Mouse (Mus musculus): ENCODE measurements at regions not wholly inside any gene's neighbourhood (a gene's known extent, or its start where the extent isn't known, plus 50 kb on each side); places are given as distances from the start of the nearest gene placed in this dataset.
"Not testable (repeated sequence)": the region's sequence is repeated elsewhere in the genome, so short reads cannot be mapped to it uniquely, and the experiment has no call there.

DNA sequence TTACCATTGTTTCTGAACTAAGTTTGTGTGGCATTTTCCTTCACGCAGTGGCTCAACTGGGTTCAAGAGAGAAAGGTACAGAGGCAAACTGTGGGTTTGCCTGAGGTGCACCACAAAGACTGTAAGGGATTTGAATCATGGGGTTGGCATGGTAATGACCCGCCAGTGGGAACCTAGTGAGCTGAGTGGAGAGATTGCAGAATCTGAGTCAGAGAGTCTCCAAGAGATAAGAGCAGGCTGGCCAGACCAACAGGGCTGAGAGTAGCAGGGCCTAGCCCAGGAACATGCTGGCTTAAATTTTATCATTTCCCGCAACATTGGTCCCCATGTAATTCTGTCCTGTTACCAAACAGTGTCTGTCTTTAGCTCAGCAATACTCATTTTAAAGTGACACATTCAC, 129.5 kb upstream of the Gm9972 start:
- Histone ChIP-seq H3K4me3 (ENCODE audit: low read length) (no peak overlapping the region), H3K9ac (replicated peaks; ENCODE audit: low read length) (no peak overlapping the region), H3K4me2 (ENCODE audit: low read depth, low read length) (no peak overlapping the region), H3K9me3 (ENCODE audit: low read length) (no peaks in the 10 kb centered on the region), H3K27ac (no peak overlapping the region), H3K4me1 (ENCODE audit: insufficient read depth, low read length) (no peaks in the 10 kb centered on the region), H3K27me3 (ENCODE audit: insufficient read depth, low read length) (no peaks in the 10 kb centered on the region), H3K36me3 (ENCODE audit: insufficient read depth, low read length) (no peaks in the 10 kb centered on the region)
- 90% methylated on average over 3 of the region's 3 CpGs for WGBS
- DNase-seq (ENCODE audit: low spot score) = no peak
- ATAC-seq = no peak
- TF ChIP-seq CTCF (IDR thresholded peaks at IDR 0.05; ENCODE audit: low read depth) = no peak

DNA sequence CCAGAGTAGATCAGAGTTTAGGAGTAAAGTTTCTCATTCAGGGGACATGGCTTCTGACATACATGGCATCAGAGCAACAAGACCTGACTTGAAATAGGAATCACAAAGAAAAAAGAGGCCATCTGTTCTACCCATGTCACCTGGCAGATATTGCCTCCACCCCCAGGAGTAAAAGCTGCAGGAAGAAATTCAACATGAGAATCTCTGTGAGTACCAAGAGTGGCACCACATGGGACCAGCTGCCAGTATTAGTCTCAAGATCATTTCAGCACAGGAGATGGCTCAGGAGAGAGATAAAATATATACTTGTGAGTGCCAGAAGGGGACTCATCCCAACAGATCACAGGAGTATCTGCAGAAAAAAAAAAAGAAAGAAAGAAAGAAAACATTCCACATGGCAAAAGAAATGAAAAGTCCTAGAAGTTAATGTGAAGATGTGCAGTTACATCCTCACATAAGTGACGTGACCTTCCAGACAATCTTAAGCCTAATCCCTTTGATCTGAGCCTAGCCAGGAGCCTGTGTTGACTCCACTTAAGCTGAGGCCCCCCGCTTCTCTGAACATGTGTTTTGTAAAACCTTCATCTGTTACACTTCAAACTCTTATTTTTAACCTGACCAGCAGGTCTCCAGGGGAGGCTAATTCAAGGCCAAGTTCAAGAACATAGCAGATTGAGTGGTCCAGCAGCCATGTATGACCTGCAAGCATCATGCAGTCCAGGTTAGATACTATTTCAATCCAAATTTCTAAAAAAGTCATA, 118.9 kb upstream of the Gm9972 start:
- no peak for ATAC-seq
- no peak overlapping the region for H3K4me2 ChIP-seq (ENCODE audit: low read depth, low read length)
- peak; percentile 5 for DNase-seq (ENCODE audit: low spot score)
- 79% methylated on average over 2 of the region's 2 CpGs for WGBS
- H3K9ac ChIP-seq (replicated peaks; ENCODE audit: low read length) = no peak overlapping the region
- no peak overlapping the region for H3K4me3 ChIP-seq (ENCODE audit: low read length)
- H3K9me3 ChIP-seq (ENCODE audit: low read length) = no peaks in the 10 kb centered on the region
- TF ChIP-seq CTCF (IDR thresholded peaks at IDR 0.05; ENCODE audit: low read depth) = no peak
- H3K36me3 ChIP-seq (ENCODE audit: insufficient read depth, low read length) = no peaks in the 10 kb centered on the region
- no peaks in the 10 kb centered on the region for H3K27me3 ChIP-seq (ENCODE audit: insufficient read depth, low read length)
- H3K4me1 ChIP-seq (ENCODE audit: insufficient read depth, low read length) = no peaks in the 10 kb centered on the region
- no peak overlapping the region for H3K27ac ChIP-seq

DNA sequence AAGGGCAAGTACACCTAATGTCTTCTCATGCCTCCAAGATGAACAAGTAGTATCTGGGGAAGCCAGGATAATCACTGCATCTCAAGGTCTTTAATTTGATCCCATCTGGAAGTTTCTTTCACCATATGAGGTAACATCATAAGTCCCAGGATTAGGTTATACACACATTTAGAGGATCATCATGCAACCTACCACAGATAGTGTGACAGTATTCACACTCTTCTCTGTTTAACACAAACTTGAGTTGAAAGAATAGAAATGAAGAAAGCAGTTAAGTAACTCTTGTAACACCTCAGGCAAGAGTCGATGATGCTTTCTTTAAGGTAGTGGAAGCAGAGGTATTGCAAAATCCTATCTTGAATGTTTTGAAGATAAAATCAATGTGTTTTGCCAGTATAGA, 116.3 kb upstream of the Gm9972 start:
- no peak for DNase-seq (ENCODE audit: low spot score)
- Histone ChIP-seq H3K9me3 (ENCODE audit: low read length) (no peaks in the 10 kb centered on the region), H3K4me3 (ENCODE audit: low read length) (no peak overlapping the region), H3K9ac (replicated peaks; ENCODE audit: low read length) (no peak overlapping the region), H3K36me3 (ENCODE audit: insufficient read depth, low read length) (no peaks in the 10 kb centered on the region), H3K4me2 (ENCODE audit: low read depth, low read length) (no peak overlapping the region), H3K27me3 (ENCODE audit: insufficient read depth, low read length) (no peaks in the 10 kb centered on the region), H3K27ac (no peak overlapping the region), H3K4me1 (ENCODE audit: insufficient read depth, low read length) (no peaks in the 10 kb centered on the region)
- TF ChIP-seq CTCF (IDR thresholded peaks at IDR 0.05; ENCODE audit: low read depth) = no peak
- no peak for ATAC-seq
- WGBS = 98% methylated on average over 1 of the region's 1 CpGs

DNA sequence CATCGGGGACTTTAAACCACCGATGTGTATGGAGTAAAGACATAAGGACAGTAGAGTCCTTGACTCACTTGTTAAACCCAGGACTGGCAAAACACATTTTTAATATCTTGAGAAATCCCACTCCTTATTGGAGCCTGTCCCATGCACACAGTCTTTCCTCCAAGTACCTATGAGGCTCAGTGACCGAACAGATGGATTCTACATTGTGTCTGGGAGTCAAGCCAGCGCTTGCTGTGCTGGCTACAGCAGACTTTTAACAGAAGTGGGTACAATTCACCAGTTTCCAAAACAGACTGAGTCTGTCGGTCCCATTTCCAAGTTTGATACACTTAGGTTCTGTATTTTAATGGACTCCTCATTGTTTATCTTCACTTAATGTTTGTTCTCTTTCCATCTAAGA, 108.4 kb upstream of the Gm9972 start:
- Histone ChIP-seq H3K36me3 (ENCODE audit: insufficient read depth, low read length) (no peaks in the 10 kb centered on the region), H3K27me3 (ENCODE audit: insufficient read depth, low read length) (no peaks in the 10 kb centered on the region), H3K9me3 (ENCODE audit: low read length) (no peaks in the 10 kb centered on the region), H3K27ac (no peak overlapping the region), H3K9ac (replicated peaks; ENCODE audit: low read length) (no peak overlapping the region), H3K4me3 (ENCODE audit: low read length) (no peak overlapping the region), H3K4me2 (ENCODE audit: low read depth, low read length) (no peak overlapping the region), H3K4me1 (ENCODE audit: insufficient read depth, low read length) (no peaks in the 10 kb centered on the region)
- peak; percentile 74 for DNase-seq (ENCODE audit: low spot score)
- 60% methylated on average over 5 of the region's 5 CpGs for WGBS
- no peak for TF ChIP-seq CTCF (IDR thresholded peaks at IDR 0.05; ENCODE audit: low read depth)
- ATAC-seq = no peak

DNA sequence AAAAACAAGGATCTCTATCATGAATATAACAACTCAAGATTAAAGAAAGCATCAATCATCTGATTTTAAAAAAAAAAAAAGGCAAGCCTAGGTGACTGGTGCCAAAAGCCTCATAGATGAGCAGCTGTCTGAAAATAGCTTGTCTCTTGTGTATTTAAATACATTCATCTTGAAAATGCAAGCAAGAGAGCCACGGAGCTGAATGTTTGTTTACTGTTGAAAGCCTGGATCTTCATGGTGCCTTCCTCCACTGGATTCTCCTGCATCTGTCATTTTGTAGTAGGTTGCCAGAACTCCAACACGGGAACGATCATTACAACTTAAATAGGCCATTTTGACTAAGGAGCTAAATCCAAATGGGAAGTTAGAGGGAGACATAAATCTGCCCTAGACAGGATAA, 106.6 kb upstream of the Gm9972 start:
- no peak overlapping the region for H3K27ac ChIP-seq
- no peaks in the 10 kb centered on the region for H3K27me3 ChIP-seq (ENCODE audit: insufficient read depth, low read length)
- TF ChIP-seq CTCF (IDR thresholded peaks at IDR 0.05; ENCODE audit: low read depth) = no peak
- DNase-seq (ENCODE audit: low spot score) = peak; percentile 55
- no peaks in the 10 kb centered on the region for H3K9me3 ChIP-seq (ENCODE audit: low read length)
- 40% methylated on average over 3 of the region's 3 CpGs for WGBS
- no peak overlapping the region for H3K4me2 ChIP-seq (ENCODE audit: low read depth, low read length)
- H3K4me3 ChIP-seq (ENCODE audit: low read length) = no peak overlapping the region
- no peak for ATAC-seq
- no peaks in the 10 kb centered on the region for H3K4me1 ChIP-seq (ENCODE audit: insufficient read depth, low read length)
- H3K9ac ChIP-seq (replicated peaks; ENCODE audit: low read length) = no peak overlapping the region
- H3K36me3 ChIP-seq (ENCODE audit: insufficient read depth, low read length) = no peaks in the 10 kb centered on the region

DNA sequence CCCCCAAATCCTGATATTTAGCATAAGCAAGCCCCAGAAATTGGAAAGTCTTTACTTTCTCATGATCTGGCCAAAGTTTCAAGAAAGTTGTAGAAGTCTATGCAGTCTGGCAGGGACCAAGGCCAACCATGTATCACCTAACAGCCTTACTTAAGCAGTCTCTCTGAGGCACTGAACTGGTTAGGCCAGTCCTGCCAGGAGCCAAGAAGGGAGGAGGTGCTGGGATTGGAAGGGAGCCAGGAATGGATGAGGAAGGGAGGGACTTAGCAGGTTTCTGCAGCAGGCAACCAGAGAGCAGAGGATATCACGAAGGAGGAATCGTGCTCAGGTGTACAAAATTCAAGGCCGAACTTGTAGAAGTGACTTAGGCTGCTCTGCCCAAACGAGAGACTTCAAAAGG, 96.3 kb upstream of the Gm9972 start:
- not testable (repeated sequence) for H3K4me1 ChIP-seq (ENCODE audit: insufficient read depth, low read length); H3K9ac ChIP-seq (replicated peaks; ENCODE audit: low read length); H3K36me3 ChIP-seq (ENCODE audit: insufficient read depth, low read length); H3K9me3 ChIP-seq (ENCODE audit: low read length); ATAC-seq; H3K27ac ChIP-seq; H3K4me2 ChIP-seq (ENCODE audit: low read depth, low read length); H3K4me3 ChIP-seq (ENCODE audit: low read length); DNase-seq (ENCODE audit: low spot score); H3K27me3 ChIP-seq (ENCODE audit: insufficient read depth, low read length)
- 92% methylated on average over 4 of the region's 4 CpGs for WGBS

DNA sequence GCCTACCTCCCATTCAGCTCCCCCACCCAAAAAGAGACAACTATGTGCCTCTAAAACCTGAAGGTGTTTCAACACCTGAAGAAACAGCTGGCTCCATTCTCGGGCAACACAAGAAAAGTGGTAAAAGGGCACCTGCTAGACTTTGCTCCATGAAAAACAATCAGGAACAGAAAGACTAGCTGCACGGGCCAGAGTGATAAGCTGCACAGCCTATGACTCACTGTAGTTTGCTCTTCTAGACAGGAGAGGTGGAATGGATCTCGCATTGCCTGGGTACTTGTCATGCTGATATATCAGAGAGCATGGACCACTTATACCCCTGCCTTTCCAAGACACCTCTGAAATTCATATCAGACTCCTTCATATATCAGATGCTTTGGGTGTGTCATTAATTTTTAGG, 94.0 kb upstream of the Gm9972 start:
- DNase-seq (ENCODE audit: low spot score) (no peak), ATAC-seq (no peak)
- Histone ChIP-seq H3K4me3 (ENCODE audit: low read length) (no peak overlapping the region), H3K27ac (no peak overlapping the region), H3K4me1 (ENCODE audit: insufficient read depth, low read length) (no peaks in the 10 kb centered on the region), H3K36me3 (ENCODE audit: insufficient read depth, low read length) (no peaks in the 10 kb centered on the region), H3K9me3 (ENCODE audit: low read length) (no peaks in the 10 kb centered on the region), H3K9ac (replicated peaks; ENCODE audit: low read length) (no peak overlapping the region), H3K4me2 (ENCODE audit: low read depth, low read length) (no peak overlapping the region), H3K27me3 (ENCODE audit: insufficient read depth, low read length) (no peaks in the 10 kb centered on the region)
- WGBS = 84% methylated on average over 3 of the region's 3 CpGs
- no peak for TF ChIP-seq CTCF (IDR thresholded peaks at IDR 0.05; ENCODE audit: low read depth)
